Mouse (Mus musculus) heart, postnatal 4 days (tissue): ENCODE measurements around the gene Cdkl2. TPM values are rescaled to one million over a fixed set of nuclear protein-coding genes. Genes with fewer than 3 reads are reported as not detected.

ENCODE experiments used
- DNase-seq: peaks from one replicate; pipeline ENCODE4 v3.0.0; 2021
- total RNA-seq, 2 experiments: library from RNA; stranded (reverse); gene quantifications; 2 replicates each; pipeline ENCODE4 v1.2.3; 2021

Cdkl2 gene
- 1 to 10 TPM; 2.2 to 2.4 TPM for total RNA-seq

- DNase-seq: no peak
Measured at GRCm38 (mm10) chr5:92043783-92044182, at the start of gene Cdkl2. TSS of gene Cdkl2 (minus strand) at chr5:92043883.

DNA sequence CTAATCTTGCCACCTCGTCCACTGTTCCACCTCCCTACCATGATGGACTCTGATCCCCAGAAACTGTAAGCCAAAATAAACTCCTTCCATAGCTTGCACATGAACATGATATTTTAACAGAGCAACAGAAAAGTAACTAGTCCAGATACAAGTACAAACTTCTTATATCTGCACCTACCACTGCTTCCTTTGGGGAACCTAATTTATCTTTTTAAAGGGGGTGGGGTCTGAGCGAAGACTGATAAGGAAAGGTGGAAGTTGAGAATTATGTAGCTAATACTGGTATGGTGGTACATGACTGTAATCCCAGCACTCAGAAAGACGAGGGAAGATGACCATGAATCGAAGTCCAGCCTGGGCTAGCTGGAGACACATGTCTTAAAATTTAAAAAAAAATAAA, 43.8 kb upstream of the Cdkl2 start:
- no peak for DNase-seq

DNA sequence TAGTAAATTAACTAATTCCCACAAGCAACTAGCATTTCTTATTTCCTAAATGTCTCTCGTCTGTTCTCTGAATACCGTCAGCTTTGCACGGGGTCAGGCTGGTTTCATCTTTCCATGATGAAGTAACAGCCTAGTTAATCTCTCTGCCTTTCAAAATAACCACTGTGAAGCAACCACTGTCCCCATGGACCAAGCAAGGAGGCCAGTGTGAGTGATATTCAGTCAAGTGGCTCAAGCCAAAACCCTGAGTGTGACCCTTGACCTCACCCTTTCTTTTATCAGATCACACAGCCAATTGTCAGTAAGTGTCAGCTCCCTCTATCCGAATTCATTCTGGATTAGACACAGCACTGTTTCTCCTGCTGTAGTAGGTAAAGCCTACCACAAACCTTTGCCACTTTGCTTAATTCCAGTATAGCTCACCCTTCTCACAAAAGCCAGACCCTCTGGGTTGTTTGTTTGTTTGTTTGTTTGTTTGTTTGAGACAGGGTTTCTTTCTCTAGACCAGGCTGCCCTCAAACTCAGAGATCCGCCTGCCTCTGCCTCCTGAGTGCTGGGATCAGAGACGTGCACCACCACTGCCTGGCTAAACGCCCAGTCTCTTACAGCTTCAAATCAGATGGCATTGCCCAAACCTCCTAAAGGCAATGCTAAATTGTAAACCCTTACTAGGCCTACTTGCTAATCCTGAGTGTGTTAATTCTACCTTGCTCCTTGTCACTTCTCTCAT, 42.3 kb upstream of the Cdkl2 start:
- DNase-seq: no peak

DNA sequence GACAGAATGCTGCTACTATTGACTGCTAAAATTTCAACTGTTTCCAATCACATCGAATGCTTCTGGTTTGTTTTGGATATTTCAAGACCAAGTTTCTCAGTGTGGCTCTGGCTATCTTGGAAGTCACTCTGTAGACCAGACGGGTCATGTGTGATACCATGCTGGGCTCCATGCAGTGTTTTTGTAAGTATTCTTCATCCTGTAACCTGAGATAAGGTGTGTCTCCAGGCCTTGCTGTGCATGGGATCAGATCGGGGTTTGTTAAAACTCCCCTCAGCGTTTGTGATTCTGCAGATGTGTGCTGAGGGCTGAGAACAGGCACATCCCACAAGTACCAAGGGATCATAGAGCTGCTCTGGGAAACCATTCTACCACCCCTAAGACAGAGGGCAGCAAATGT, 41.6 kb upstream of the Cdkl2 start:
- no peak for DNase-seq

- peak; percentile 98 for DNase-seq
Measured at GRCm38 (mm10) chr5:92083417-92084038, 39.8 kb upstream of the Cdkl2 start, which contains the start of gene G3bp2. TSS of gene G3bp2 (minus strand) at chr5:92083719.

- peak; percentile 71 for DNase-seq
Measured at GRCm38 (mm10) chr5:92082821-92083401, 39.2 kb upstream of the Cdkl2 start.

DNA sequence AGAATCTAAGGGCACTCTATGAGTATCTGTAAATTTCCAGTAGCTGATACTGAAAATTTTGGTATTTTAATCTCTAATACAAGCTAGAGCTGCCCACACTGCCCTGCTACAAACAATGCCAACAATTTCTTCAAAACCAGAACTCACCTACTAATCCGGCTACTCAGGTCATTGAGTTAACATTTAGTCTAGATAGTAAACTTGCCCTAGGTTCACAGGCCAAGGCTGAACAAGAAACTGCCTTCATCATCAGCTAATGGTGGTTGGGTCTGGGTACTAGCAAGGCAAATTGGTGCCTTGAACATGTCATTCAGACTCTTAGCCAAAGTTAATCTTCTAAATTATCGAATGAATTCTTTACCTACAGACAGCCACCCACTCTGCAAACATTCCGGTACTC, 37.6 kb upstream of the Cdkl2 start:
- no peak for DNase-seq

DNA sequence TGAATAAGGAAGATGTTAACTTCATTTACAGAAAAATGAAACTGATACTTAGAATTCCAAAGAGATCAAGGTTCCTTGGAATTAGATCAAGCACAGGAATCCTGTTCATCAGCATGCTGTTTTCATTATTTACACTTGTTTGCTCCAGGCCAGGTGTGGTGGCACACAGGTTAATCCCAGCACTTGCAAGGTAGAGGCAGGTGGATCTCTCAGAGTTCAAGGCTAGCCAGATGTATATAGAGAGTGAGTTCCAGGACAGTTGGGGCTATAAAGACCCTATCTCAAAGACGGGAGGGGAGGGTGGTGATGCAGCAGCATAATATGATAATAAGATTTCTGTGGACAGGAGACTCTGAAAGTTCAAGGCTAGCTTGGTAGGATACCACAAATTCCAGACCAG, 36.7 kb upstream of the Cdkl2 start:
- no peak for DNase-seq

DNA sequence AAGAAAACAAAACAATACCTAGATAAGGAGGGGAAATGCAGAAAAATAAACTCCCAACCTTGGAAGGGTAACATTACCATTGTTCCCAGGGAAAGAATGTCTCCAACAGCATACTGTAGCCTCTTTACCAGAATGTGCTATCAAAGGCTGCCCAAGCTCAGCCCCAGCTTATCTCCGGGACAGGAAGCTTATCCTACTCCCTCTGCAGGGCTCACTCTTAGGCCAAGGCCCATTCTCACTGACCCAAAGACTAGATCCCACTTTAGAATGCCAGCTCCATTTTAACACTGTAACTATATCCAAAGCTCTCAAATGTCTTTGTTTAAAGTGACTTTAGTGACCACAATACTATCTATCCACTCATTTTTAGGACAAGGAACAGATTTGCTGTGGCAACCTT, 35.6 kb upstream of the Cdkl2 start:
- DNase-seq: no peak

DNA sequence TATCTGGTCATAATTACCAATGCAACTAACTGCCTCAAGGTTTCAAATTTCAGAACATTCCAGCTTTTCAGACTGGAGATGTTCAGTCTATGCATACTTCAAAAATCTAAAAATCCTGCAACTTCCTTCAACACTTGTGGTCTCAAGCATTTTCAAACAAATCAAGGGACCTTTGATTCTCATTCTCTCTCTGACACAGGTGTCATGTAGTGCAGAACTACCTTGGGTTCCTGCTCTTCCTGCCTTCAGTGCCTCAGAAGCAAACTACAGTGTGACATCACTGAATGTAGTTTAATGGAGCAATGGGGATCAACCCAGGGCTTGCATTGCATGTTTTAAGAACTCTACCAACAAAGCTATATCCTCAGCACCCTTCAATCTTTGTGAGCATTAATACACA, 35.1 kb upstream of the Cdkl2 start:
- DNase-seq: no peak

DNA sequence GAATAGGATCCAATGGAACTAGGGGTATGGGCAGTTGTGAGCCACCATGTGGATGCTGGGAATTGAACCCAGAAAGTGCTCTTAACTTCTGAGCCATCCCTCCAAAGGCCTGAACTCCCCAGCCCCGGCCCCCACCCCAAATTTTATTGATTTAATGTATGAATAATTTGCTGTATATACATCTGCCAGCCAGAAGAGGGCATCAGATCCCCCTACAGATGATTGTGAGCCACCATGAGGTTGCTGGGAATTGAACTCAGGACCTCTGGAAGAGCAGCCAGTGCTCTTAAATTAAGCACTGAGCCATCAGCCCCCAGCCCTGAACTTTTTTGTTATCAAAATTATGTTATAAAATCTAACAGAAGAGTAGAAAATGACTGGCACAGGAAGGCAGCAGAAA, 32.6 kb upstream of the Cdkl2 start:
- DNase-seq: no peak

GRCm38 (mm10) chr5:92074061-92074460, 30.4 kb upstream of the Cdkl2 start:
- no peak for DNase-seq

- DNase-seq: no peak
Measured at GRCm38 (mm10) chr5:92063192-92063591, 19.5 kb upstream of the Cdkl2 start.

DNA sequence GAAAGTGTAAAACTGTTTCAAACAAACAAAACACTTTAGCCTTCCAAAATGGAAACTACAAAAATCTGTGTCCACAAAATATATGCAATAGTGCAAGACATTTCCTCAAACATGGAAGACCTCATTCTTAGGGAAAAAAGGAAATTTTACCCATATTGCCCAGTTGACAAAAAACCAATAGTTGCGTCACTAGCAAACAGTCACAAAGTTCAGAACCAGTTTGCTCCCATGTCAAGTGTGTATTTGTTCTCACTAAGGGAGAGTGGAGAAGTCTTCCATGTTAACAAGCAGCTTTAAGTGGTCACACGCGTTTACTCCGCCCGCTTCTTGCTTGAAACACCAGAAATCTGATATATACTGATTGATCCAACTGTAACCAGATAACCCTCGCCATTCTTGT, 9.2 kb upstream of the Cdkl2 start:
- no peak for DNase-seq

DNA sequence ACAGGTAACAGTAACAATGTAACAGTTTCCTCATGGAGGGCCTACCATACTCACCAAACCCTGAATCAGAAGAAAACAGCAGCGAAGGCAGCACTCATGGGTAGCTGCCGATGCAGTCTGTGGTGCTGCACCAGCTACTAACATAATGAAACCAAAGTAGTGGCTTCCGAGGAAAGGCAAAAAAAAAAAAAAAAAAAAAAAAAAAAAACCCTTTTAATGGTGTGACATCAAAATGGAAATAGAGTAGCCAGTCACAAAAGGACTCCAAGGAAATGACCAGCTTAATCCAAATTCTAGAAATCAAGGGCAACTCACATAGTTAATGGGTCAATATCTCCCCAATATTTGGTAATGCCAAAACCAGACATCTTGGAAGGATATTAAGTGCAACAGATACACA, 6.7 kb upstream of the Cdkl2 start:
- DNase-seq: no peak

GRCm38 (mm10) chr5:92042377-92043348, 1.0 kb downstream of the Cdkl2 start:
- peak; percentile 93 for DNase-seq

DNA sequence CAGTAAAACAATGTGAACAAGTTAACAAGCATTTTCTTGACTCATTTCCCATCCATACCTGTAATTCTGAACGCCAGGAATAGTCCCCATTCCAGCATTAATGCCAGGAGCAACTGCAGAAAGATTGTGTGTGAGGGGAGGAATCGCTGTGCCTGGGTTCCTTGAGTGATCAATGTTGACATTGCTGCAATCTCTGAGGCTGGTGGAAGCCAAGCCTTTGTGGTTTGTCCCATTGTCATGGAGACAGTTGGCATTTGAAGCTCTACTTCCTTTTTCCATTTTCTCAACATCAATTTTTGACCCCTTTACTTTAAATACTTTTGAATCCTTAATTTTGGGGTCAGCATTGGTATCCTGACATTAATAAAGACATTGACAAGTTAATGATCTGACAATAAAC, 23.7 kb downstream of the Cdkl2 start:
- no peak for DNase-seq

DNA sequence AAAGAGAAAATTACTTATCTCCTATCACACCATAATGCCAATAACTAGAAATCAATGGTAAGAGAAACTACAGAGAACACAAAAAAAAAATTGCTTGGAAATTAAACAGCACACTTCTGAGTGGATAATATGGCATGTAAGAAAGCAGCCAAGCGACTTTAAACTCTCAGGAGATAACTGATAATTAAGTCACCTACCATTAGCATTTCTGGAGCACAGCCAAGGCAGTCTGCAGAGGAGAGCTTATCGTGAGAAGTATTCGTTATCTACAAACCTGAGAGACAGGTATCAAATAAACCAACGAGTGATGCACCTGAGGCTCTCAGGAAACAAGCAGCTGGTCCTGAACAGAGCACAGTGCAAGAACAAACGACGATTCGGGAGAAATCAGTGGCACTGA, 31.9 kb downstream of the Cdkl2 start:
- no peak for DNase-seq

- no peak for DNase-seq
Measured at GRCm38 (mm10) chr5:92009827-92010226, 33.9 kb downstream of the Cdkl2 start.

DNA sequence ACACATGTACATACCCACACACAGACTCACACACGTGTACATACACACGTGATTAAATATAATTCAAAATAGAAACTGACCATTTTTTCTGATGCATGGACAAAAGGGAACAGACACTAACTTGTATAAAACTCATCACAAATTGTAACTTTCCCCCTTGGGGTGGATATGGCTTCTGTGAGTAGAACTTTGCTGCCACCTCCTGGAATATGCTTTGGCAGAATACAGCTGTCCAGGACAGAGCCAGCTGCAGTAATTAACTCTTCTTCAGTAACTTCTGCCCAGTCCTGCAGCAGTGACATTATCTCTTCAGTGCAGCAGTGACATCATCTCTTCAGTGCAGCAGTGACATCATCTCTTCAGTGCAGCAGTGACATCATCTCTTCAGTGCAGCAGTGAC, 40.7 kb downstream of the Cdkl2 start:
- peak; percentile 37 for DNase-seq

- DNase-seq: peak; percentile 6
Measured at GRCm38 (mm10) chr5:92000770-92001169, 42.9 kb downstream of the Cdkl2 start.

GRCm38 (mm10) chr5:91994546-91994945, 49.1 kb downstream of the Cdkl2 start:
- DNase-seq: peak; percentile 18

DNA sequence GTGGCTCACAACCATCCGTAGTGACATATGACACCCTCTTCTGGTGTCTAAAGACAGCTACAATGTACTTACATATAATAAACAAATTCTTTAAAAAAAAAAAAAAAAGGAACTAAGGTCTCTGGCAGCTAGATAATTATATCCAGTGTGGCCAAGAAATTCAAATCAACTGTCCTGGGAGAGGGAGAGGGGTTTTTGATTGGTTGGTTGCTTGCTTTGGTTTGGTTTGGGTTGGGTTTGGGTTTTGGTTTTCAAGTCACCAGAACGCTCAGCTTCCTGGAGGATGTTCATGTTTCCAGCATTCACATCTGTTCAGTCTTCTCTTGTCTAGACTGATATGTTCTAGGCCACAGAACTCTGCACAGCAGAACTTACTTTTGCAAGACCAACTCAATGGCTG, 50.6 kb downstream of the Cdkl2 start:
- DNase-seq: no peak
